Mouse (Mus musculus): ENCODE measurements around the gene Mamstr.

Mamstr gene

DNA sequence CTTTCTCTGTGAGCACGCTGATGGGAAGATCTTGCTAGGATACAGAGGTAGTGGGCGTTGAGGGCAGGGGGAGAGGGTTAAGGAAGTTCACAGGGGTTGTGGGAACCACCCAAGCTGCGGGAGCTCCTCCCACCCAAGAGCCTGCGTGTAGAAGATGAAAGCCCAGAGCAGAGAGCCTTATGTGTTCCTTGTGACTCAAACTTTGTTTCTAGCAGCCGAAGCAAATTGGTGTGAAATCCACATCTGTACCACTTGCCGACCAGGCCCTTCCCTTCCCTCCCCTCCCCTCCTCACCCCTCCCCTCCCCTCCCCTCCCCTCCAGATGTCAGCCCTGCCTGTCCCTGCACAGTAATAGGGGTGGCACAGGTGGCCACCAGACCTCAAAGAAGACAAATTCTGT lies 55.3 kb downstream of the Mamstr start:
- no peak for DNase-seq

Data from right cerebral cortex, postnatal 4 days (tissue).